Mouse (Mus musculus) A20 (cell line): Measurements from ENCODE around the gene Gabarapl2.

ENCODE experiments used
- DNase-seq: peaks from one replicate; pipeline ENCODE4 v3.0.0-alpha.2; 2011; ENCODE audit warnings: low read depth, low spot score

Gabarapl2 gene

GRCm38 (mm10) chr8:111940171-111941100, at the start of gene Gabarapl2:
Gene Gabarapl2, plus strand, starts transcription at chr8:111940703.
- DNase-seq, result peak; percentile 96

- DNase-seq, result no peak
Observed at GRCm38 (mm10) chr8:111890911-111891303, 49.6 kb upstream of the Gabarapl2 start.

- no peak for DNase-seq
Observed at GRCm38 (mm10) chr8:111891983-111892382, 48.5 kb upstream of the Gabarapl2 start.

- DNase-seq, result no peak
Observed at GRCm38 (mm10) chr8:111892615-111893014, 47.9 kb upstream of the Gabarapl2 start.

GRCm38 (mm10) chr8:111894955-111895354, 45.5 kb upstream of the Gabarapl2 start:
- DNase-seq, result peak; percentile 28

- DNase-seq, result no peak
Observed at GRCm38 (mm10) chr8:111898586-111898985, 41.9 kb upstream of the Gabarapl2 start.

GRCm38 (mm10) chr8:111902080-111902479, 38.4 kb upstream of the Gabarapl2 start:
- no peak for DNase-seq

- DNase-seq, result no peak
Observed at GRCm38 (mm10) chr8:111905500-111906121, 34.9 kb upstream of the Gabarapl2 start.

GRCm38 (mm10) chr8:111909621-111910450, 30.7 kb upstream of the Gabarapl2 start, which contains the start of gene Chst5:
Gene Chst5, minus strand, starts transcription at chr8:111910447.
- DNase-seq, result no peak

- no peak for DNase-seq
Observed at GRCm38 (mm10) chr8:111911572-111911971, 28.9 kb upstream of the Gabarapl2 start.

- DNase-seq, result no peak
Observed at GRCm38 (mm10) chr8:111912860-111913432, 27.6 kb upstream of the Gabarapl2 start.

GRCm38 (mm10) chr8:111919663-111920062, 20.8 kb upstream of the Gabarapl2 start:
- peak; percentile 57 for DNase-seq

- DNase-seq, result no peak
Observed at GRCm38 (mm10) chr8:111920971-111921370, 19.5 kb upstream of the Gabarapl2 start.

- peak; percentile 74 for DNase-seq
Observed at GRCm38 (mm10) chr8:111923383-111923804, 17.1 kb upstream of the Gabarapl2 start.

- no peak for DNase-seq
Observed at GRCm38 (mm10) chr8:111924976-111925375, 15.5 kb upstream of the Gabarapl2 start.

- DNase-seq, result no peak
Observed at GRCm38 (mm10) chr8:111929648-111930344, 10.7 kb upstream of the Gabarapl2 start.

- DNase-seq, result no peak
Observed at GRCm38 (mm10) chr8:111931721-111932120, 8.8 kb upstream of the Gabarapl2 start.

GRCm38 (mm10) chr8:111932580-111933336, 7.7 kb upstream of the Gabarapl2 start:
- DNase-seq, result peak; percentile 94

GRCm38 (mm10) chr8:111933348-111934076, 7.0 kb upstream of the Gabarapl2 start, which contains the start of gene Tmem231:
Gene Tmem231, minus strand, starts transcription at chr8:111933881.
- peak; percentile 96 for DNase-seq
